Mouse (Mus musculus) right cerebral cortex, adult 18-20 months (tissue): Measurements from ENCODE around the gene Adcy5.

Experiments used
- DNase-seq: peaks from one replicate; pipeline ENCODE4 v3.0.0; 2022; ENCODE audit warnings: mixed read lengths

The Adcy5 gene

GRCm38 (mm10) chr16:35271572-35271971, 116.9 kb downstream of the Adcy5 start:
- DNase-seq = no peak

DNA sequence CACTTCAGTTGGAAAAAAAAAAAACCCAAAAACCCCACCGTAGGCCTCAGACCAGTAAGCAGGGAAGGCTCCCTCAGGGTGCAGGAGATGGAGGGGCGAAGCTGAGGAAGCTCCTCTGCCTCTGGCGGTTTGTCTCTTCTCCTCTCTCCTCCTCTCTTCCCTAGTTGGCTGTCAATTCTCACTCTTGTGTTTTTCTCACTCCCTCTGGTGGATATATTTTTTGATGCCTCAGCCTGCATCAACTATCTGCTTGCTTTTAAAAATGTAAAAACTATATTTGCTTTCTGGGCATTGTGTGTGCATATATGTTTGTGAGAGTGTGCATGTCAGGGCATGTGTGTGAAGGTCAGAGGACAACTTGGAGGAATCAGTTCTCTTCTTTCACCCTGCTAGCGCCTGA, 117.7 kb downstream of the Adcy5 start:
- no peak for DNase-seq

- no peak for DNase-seq
Measured at GRCm38 (mm10) chr16:35278166-35278565, 123.5 kb downstream of the Adcy5 start.

DNA sequence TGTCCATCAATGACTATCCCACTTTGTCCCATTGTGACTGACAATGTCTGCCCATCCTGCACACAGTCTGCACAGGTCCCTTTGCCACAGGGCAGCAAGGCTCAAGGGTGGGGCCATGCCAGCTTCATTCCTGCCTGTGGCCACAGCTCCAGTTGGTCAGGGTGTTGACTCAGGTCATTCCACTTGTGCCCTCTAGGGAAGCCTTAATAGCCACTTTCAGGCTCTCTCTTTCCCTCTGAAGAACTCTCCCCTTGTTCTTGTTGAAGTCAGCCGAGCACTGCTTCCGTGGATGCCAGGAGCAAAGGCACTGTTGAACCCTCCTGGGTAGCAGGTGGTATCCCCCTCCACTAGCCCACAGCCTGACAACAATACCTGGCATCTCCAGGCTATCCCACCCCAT, 127.8 kb downstream of the Adcy5 start:
- DNase-seq = no peak

DNA sequence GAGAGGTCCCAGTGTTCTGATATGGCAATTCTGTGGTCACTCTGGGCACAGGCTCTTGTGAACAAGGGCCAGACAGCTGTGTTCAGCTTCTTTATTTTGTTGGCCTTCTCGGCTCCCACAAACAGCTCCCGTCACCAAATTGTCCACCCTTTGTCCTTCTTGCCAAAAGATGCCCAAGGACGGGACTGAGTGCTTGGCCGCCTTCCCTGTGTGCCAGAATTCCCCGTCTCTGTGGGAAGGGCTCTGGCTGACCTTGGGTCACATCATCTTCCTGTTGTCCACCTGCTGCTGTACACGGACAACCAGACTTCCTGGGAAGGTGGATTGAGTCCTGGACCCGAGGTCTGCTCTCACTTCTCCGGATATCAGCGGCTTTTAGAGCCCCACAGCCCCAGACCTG, 131.1 kb downstream of the Adcy5 start:
- DNase-seq = no peak

DNA sequence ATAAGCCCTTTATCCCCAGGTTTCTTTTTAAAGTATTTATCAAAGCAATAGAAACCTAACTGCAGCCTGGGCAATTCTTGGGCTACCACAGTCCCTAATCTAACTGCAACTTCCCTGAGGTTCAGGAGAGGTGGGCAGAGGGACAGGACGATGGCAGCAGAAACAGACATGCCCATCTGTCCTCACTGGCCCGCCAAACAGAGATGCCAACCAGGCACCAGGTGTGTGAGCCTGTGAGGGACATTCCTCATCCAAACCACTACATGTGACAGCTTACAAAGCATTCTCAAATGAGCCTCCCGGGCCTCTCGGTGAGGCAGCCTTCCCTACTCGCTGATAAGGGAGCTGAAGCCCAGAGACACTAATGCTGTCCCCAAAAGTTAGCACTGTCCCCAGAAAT, 132.6 kb downstream of the Adcy5 start:
- no peak for DNase-seq

DNA sequence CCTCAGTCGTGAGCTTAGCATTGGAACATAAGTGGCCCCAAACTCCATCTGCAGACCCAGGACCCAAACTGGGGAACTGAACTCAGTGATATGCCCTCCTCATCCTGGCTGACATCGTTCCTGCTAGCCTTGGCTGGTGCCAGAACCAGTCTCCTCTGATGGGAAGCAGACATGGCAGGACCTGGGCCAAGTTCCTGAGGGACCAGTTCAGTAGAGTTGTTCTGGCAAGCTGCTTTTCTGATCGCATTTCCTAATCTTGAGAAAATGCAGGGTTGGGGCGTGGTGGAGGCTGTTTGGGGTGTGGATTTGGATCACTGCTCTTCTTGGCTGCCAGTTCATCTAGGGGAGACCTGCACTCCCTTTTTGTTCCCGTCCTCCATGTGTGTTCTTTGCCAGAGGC, 143.1 kb downstream of the Adcy5 start:
- DNase-seq = no peak

GRCm38 (mm10) chr16:35300156-35300555, 145.5 kb downstream of the Adcy5 start:
- no peak for DNase-seq

DNA sequence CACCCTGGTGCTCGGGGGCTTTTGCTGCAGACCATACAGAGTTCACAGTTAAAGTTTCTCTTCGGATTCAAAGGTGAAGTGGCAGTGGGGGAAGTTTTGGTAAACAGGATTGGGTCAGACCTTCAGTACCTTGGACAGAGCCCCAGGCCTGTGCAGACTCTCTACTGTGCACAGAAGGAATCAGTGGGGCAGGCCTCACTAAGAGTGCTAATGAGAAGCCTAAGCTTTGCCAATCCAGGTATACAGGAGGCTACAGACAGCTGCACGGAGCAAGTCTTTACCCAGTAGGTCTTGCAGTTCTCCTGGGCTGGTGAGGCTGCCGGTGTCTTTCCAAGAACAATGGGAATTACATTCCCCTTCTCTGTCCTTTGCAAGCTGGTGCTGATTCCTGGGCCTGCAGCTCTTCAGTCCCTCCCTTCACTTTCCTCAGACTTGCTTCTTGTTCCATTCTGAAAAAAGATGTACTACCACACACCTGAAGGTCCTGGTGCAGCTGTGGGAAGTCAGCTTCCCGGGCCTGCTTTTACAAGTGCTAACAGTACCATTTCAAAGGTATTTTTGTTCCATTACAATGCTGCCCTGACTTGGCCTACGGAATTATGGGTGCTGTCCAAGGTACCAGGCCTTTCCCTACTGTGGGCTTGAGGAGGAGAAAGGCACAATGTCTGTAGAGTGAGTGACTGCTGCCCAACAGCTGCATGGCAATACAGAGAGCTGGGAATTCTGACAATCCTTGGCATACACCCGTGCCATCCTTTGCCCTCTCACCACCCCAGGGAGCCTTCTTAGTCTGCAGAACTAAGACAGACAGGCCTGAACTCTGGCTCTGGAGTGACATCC, 148.0 kb downstream of the Adcy5 start:
- DNase-seq = no peak

DNA sequence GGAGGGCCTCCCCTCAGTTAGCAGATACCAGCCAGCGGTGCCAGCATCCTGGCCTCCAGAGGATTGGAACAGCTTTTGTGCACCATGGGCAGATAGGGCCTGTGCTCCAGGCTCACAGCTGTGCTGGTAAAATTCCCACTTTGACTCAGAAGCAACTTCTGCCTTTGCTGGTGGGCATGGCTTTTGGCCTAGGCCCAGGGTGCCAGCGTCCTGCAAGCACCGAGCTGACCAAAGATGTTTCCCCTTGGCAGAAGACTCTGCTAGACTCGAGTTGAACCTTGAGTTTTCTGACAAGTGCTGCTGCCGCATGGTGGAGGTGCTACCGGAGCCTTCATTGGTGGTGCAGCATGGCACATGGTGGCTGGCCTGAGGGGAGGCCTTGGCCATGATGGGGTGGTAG, 149.0 kb downstream of the Adcy5 start:
- DNase-seq = no peak

- no peak for DNase-seq
Measured at GRCm38 (mm10) chr16:35304416-35304815, 149.7 kb downstream of the Adcy5 start.

DNA sequence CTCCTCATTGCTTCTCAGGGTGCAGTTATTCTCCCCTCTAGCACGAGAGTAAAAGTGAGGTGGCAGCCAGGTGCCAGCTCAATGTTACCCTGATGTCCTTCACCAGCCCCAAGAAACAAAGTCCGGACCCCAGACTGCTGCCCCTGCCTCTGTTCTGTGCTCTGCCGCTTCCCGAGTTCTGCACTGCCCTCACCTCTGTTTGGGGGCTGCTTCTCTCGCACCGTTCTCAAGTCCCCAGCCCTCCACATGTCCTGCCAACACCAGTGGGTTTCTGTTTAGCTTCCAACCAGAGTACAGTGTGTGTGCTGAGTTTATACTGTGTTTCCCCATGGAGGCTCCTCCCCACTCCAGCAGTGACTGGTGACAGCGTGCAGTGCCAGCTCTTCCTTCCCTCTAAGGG, 150.5 kb downstream of the Adcy5 start:
- DNase-seq = no peak

- DNase-seq = no peak
Measured at GRCm38 (mm10) chr16:35306631-35307030, 152.0 kb downstream of the Adcy5 start.

- DNase-seq = no peak
Measured at GRCm38 (mm10) chr16:35307331-35307730, 152.7 kb downstream of the Adcy5 start.

- no peak for DNase-seq
Measured at GRCm38 (mm10) chr16:35308016-35308415, 153.3 kb downstream of the Adcy5 start.

DNA sequence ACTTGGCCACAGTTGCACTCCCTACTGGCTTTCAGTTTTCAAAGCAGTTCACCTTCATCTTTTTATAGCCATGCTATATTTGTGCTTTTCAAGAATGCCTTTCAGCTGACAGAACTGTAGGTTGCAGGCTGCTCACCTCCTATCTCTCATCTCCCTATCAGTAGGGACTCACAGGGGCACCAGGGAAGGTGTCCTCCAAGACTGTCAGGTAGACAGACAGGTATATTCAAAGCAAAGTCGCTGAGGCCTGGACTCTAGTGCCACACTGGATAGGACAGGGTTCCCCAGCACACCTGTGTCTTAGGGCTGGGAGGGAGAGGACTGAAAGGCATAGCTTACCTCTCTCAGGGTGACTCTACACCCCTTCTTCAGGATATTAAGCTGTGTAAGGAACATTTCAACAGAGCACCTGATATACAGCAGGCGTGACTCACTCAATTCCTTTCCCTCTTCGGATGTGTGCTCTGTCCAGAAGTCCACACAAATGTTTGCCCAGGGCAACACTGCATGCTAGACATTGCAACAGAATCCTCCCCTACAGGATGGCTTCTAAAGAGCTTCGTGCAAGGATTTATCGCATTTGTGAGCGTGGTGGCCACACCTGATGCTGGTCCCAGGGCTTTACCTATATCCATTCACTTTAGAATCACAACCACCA, 153.9 kb downstream of the Adcy5 start:
- DNase-seq = no peak

DNA sequence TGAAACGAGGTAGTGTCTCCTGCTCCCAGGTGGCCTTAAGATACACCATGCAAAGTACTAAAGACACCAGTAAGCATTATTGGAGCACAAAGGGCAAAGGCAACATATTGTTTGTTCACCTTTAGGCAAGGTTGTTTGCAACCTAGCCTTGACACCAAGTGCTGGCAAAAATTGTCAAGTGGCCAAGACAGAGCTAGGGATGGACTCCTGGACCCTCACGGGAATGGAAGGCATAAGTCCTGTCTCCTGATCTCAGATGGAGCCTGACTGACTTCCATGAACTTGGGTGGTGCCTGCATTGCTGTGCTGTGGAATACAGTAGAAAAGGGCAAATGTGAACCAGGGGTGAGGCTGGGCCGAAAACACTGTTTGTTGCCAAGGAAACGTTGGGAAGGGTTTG, 155.0 kb downstream of the Adcy5 start:
- DNase-seq = no peak

DNA sequence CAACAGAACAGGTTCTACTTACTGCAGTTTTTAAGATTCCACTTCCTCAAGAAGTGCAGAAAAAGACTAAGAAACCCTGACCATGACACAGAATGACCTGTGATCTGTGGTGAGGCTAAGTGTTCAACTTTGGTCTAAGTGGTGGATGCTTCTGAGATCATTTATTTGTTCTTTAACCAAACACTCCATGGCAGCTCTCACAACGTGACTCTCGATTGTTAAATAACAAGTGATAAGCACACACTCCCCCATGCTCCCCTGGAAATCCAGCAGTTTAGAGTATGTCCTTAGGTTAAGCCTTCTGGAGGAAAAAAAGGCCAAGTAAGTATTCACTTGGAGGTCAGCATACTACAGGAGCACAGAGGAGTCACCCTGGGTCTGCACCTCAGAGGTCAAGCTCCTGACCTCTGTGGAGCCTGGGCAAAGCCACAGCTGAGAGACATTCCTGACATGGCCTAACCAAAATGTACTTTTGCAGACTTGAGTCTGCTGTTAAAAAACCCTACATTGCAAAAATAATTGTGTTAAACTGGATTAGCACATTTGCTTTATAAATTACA, 156.0 kb downstream of the Adcy5 start:
- no peak for DNase-seq

DNA sequence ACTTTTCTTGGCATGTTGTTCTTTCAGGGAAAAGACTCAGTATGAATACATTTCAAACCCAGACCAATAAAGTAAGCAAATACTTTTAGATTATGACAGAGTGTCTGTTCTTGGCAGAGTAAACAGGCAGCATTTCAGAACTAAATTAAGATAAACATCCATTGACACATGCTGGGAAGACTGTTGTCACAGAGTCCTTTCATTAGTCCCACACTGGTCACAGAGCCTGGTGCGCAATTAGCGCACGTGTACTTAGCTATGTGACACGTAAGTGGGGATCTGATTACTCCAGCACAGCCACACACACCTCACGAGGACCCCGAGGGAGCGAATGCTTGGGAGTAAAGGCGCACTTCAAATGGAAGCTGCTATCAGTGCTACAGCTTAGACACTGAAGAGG, 156.9 kb downstream of the Adcy5 start:
- DNase-seq = no peak

DNA sequence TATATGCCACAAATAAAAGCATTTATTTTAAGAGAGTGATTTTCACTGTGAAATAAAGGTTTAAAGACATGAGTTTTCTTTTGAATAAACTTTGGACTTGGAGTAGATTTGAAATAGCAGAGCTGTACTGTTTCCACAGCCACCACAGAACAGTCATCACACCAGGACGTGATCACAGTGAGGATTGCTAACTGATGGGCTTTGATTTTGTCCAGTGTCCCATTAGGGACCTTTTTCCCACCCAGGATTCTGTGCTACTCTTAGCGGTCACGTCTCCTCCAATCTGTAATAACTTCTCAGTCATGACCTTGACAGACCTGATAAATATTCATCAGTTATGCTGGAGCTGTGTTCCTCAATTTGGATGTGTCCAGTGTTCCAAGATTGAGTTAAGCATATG, 160.8 kb downstream of the Adcy5 start:
- DNase-seq = no peak

- no peak for DNase-seq
Measured at GRCm38 (mm10) chr16:35316856-35317264, 162.2 kb downstream of the Adcy5 start.

GRCm38 (mm10) chr16:35317460-35317859, 162.8 kb downstream of the Adcy5 start:
- no peak for DNase-seq

GRCm38 (mm10) chr16:35318397-35318796, 163.7 kb downstream of the Adcy5 start:
- DNase-seq = no peak

GRCm38 (mm10) chr16:35319335-35319734, 164.7 kb downstream of the Adcy5 start:
- DNase-seq = no peak
